Mouse (Mus musculus) MEL (cell line): ENCODE results near the gene Atg2a. TPM values are rescaled to one million over a fixed set of nuclear protein-coding genes. Genes with fewer than 3 reads are reported as not detected.

Experiments
- DNase-seq: peaks from one replicate; pipeline ENCODE4 v3.0.0; 2011; ENCODE audit warnings: low read depth, low spot score
- H3K27ac ChIP-seq: 2 replicates; pipeline ENCODE4 v1.5.1; 2012; ENCODE audit warnings: low read depth, mild to moderate bottlenecking, control low read depth, low read length, moderate library complexity; ENCODE audit not compliant: control insufficient read depth
- H3K27me3 ChIP-seq, 2 experiments: fragments of 150-350 bp in 1 of 2; sonication (generic) in 1 of 2; 2 replicates each; pipeline ENCODE4 v1.6.1; 2012; ENCODE audit warnings: low read length in 2 of 2, mild to moderate bottlenecking in 2 of 2, improper control_type of control experiment in 1 of 2, moderate library complexity in 1 of 2; ENCODE audit not compliant: insufficient read depth in 2 of 2, control insufficient read depth in 1 of 2
- H3K36me3 ChIP-seq, 2 experiments: 2 replicates each; pipeline ENCODE4 v1.6.1; 2012 to 2014; ENCODE audit warnings: low read length in 2 of 2, improper control_type of control experiment in 1 of 2, inconsistent platforms in 1 of 2, mild to moderate bottlenecking in 1 of 2; ENCODE audit not compliant: insufficient read depth in 2 of 2, control insufficient read depth in 1 of 2
- H3K4me1 ChIP-seq, 2 experiments: fragments of 150-350 bp in 1 of 2; sonication (generic) in 1 of 2; 2 replicates each; pipeline ENCODE4 v1.6.1; 2012; ENCODE audit warnings: low read length in 2 of 2, improper control_type of control experiment in 1 of 2, mild to moderate bottlenecking in 1 of 2; ENCODE audit not compliant: insufficient read depth in 2 of 2, control insufficient read depth in 1 of 2
- H3K4me3 ChIP-seq, 2 experiments: fragments of 150-350 bp in 1 of 2; sonication (generic) in 1 of 2; 2 replicates each; pipeline ENCODE4 v1.5.1; 2012; ENCODE audit warnings: low read depth in 2 of 2, low read length in 2 of 2, mild to moderate bottlenecking in 2 of 2, moderate library complexity in 2 of 2, control low read depth in 1 of 2, improper control_type of control experiment in 1 of 2; ENCODE audit not compliant: control insufficient read depth in 1 of 2, insufficient read depth in 1 of 2
- H3K79me2 ChIP-seq: 2 replicates; pipeline ENCODE4 v1.6.1; 2012; ENCODE audit warnings: mild to moderate bottlenecking, low read length, moderate library complexity; ENCODE audit not compliant: control insufficient read depth, poor library complexity, insufficient read depth
- H3K9ac ChIP-seq: 2 replicates; pipeline ENCODE4 v1.6.1; 2012; ENCODE audit warnings: low read depth, mild to moderate bottlenecking, control low read depth, low read length, moderate library complexity; ENCODE audit not compliant: control insufficient read depth, poor library complexity, severe bottlenecking
- H3K9me3 ChIP-seq: fragments of 150-350 bp; sonication (generic); replicated peaks from 2 replicates; pipeline ENCODE4 v1.6.1; 2012; ENCODE audit warnings: mild to moderate bottlenecking, low read length, improper control_type of control experiment, moderate library complexity; ENCODE audit not compliant: insufficient read depth
- BHLHE40 ChIP-seq: IDR thresholded peaks from 2 replicates; pipeline ENCODE4 v1.6.1; 2012; ENCODE audit warnings: low read depth, mild to moderate bottlenecking, inconsistent platforms, low read length, improper control_type of control experiment, borderline replicate concordance
- CHD1 ChIP-seq: IDR thresholded peaks from 2 replicates; pipeline ENCODE4 v1.6.1; 2012; ENCODE audit warnings: low read depth, mild to moderate bottlenecking, inconsistent platforms, low read length, improper control_type of control experiment
- CHD2 ChIP-seq: IDR thresholded peaks from 2 replicates; pipeline ENCODE4 v1.6.1; 2011; ENCODE audit warnings: low read length, improper control_type of control experiment
- CTCF ChIP-seq, 3 experiments: IDR thresholded peaks in 2 of 3; conservative IDR thresholded peaks in 1 of 3; 2 replicates each; pipeline ENCODE4 v1.5.1; 2011 to 2012; ENCODE audit warnings: low read length in 3 of 3, low read depth in 2 of 3, mild to moderate bottlenecking in 2 of 3, improper control_type of control experiment in 1 of 3, inconsistent platforms in 1 of 3, mixed read lengths in 1 of 3, moderate library complexity in 1 of 3; ENCODE audit not compliant: control insufficient read depth in 1 of 3, insufficient read depth in 1 of 3, poor library complexity in 1 of 3, severe bottlenecking in 1 of 3
- ELF1 ChIP-seq: IDR thresholded peaks from 2 replicates; pipeline ENCODE4 v1.6.1; 2014; ENCODE audit warnings: low read depth, mild to moderate bottlenecking, inconsistent platforms, low read length, improper control_type of control experiment, moderate library complexity
- EP300 ChIP-seq, 2 experiments: IDR thresholded peaks; 2 replicates each; pipeline ENCODE4 v1.6.1; 2011; ENCODE audit warnings: improper control_type of control experiment in 2 of 2, low read length in 2 of 2, low read depth in 1 of 2, mild to moderate bottlenecking in 1 of 2
- ETS1 ChIP-seq: IDR thresholded peaks from 2 replicates; pipeline ENCODE4 v1.6.1; 2012; ENCODE audit warnings: low read depth, mild to moderate bottlenecking, inconsistent platforms, low read length, improper control_type of control experiment, moderate library complexity
- GABPA ChIP-seq: IDR thresholded peaks from 2 replicates; pipeline ENCODE4 v1.6.1; 2012; ENCODE audit warnings: low read depth, mild to moderate bottlenecking, inconsistent platforms, low read length, improper control_type of control experiment, moderate library complexity
- GATA1 ChIP-seq: IDR thresholded peaks from 2 replicates; pipeline ENCODE4 v1.6.1; 2011; ENCODE audit warnings: low read depth, low read length, improper control_type of control experiment
- HCFC1 ChIP-seq: IDR thresholded peaks from 2 replicates; pipeline ENCODE4 v1.6.1; 2012; ENCODE audit warnings: low read depth, mild to moderate bottlenecking, inconsistent platforms, low read length, improper control_type of control experiment, moderate library complexity
- JUND ChIP-seq: IDR thresholded peaks from 2 replicates; pipeline ENCODE4 v1.6.1; 2011; ENCODE audit warnings: low read depth, mild to moderate bottlenecking, improper control_type of control experiment, low read length
- KAT2A ChIP-seq: conservative IDR thresholded peaks from 2 replicates; pipeline ENCODE4 v1.6.1; 2012; ENCODE audit warnings: low read depth, low read length, improper control_type of control experiment, inconsistent platforms
- MAFK ChIP-seq: IDR thresholded peaks from 2 replicates; pipeline ENCODE4 v1.6.1; 2011; ENCODE audit warnings: low read depth, mild to moderate bottlenecking, low read length, improper control_type of control experiment, borderline replicate concordance
- MAX ChIP-seq: IDR thresholded peaks from 2 replicates; pipeline ENCODE4 v1.6.1; 2011; ENCODE audit warnings: low read length, improper control_type of control experiment
- MAZ ChIP-seq: IDR thresholded peaks from 2 replicates; pipeline ENCODE4 v1.6.1; 2012; ENCODE audit warnings: low read depth, mild to moderate bottlenecking, inconsistent platforms, low read length, improper control_type of control experiment
- MEF2A ChIP-seq: IDR thresholded peaks from 2 replicates; pipeline ENCODE4 v1.6.1; 2014; ENCODE audit warnings: low read depth, mild to moderate bottlenecking, inconsistent platforms, low read length, improper control_type of control experiment; ENCODE audit not compliant: poor library complexity, insufficient replicate concordance, severe bottlenecking; ENCODE audit errors: extremely low read depth
- MXI1 ChIP-seq: IDR thresholded peaks from 2 replicates; pipeline ENCODE4 v1.6.1; 2011; ENCODE audit warnings: mild to moderate bottlenecking, low read depth, low read length, improper control_type of control experiment
- MYB ChIP-seq: IDR thresholded peaks from 2 replicates; pipeline ENCODE4 v1.6.1; 2011; ENCODE audit warnings: mild to moderate bottlenecking, low read depth, low read length, improper control_type of control experiment
- MYC ChIP-seq: IDR thresholded peaks from 2 replicates; pipeline ENCODE4 v1.6.1; 2011; ENCODE audit warnings: low read depth, mild to moderate bottlenecking, low read length, improper control_type of control experiment, moderate library complexity
- NELFE ChIP-seq: IDR thresholded peaks from 2 replicates; pipeline ENCODE4 v1.6.1; 2011; ENCODE audit warnings: low read depth, low read length, improper control_type of control experiment
- NRF1 ChIP-seq: IDR thresholded peaks from 2 replicates; pipeline ENCODE4 v1.6.1; 2014; ENCODE audit warnings: low read depth, mild to moderate bottlenecking, inconsistent platforms, low read length, improper control_type of control experiment, moderate library complexity; ENCODE audit not compliant: poor library complexity, insufficient read depth, severe bottlenecking
- POLR2A ChIP-seq, 2 experiments: IDR thresholded peaks; 2 replicates each; pipeline ENCODE4 v1.6.1; 2011 to 2012; ENCODE audit warnings: low read length in 2 of 2, mild to moderate bottlenecking in 2 of 2, control low read depth in 1 of 2, improper control_type of control experiment in 1 of 2, low read depth in 1 of 2, moderate library complexity in 1 of 2; ENCODE audit not compliant: control insufficient read depth in 1 of 2, insufficient read depth in 1 of 2, poor library complexity in 1 of 2
- POLR2AphosphoS2 ChIP-seq: IDR thresholded peaks from 2 replicates; pipeline ENCODE4 v1.6.1; 2011; ENCODE audit warnings: low read length, improper control_type of control experiment
- POLR2AphosphoS5 ChIP-seq: IDR thresholded peaks from 2 replicates; pipeline ENCODE4 v1.6.1; 2012; ENCODE audit warnings: low read depth, borderline replicate concordance, mild to moderate bottlenecking, inconsistent platforms, low read length, moderate library complexity, mixed read lengths
- RAD21 ChIP-seq: IDR thresholded peaks from 2 replicates; pipeline ENCODE4 v1.6.1; 2011; ENCODE audit warnings: mild to moderate bottlenecking, low read depth, low read length, improper control_type of control experiment
- RCOR1 ChIP-seq: IDR thresholded peaks from 2 replicates; pipeline ENCODE4 v1.6.1; 2012; ENCODE audit warnings: low read depth, mild to moderate bottlenecking, inconsistent platforms, low read length, improper control_type of control experiment
- SIN3A ChIP-seq: IDR thresholded peaks from 2 replicates; pipeline ENCODE4 v1.6.1; 2012; ENCODE audit warnings: low read length, improper control_type of control experiment, inconsistent platforms
- SMC3 ChIP-seq: IDR thresholded peaks from 2 replicates; pipeline ENCODE4 v1.6.1; 2011; ENCODE audit warnings: low read depth, low read length, improper control_type of control experiment
- TAL1 ChIP-seq: IDR thresholded peaks from 2 replicates; pipeline ENCODE4 v1.6.1; 2012; ENCODE audit warnings: mild to moderate bottlenecking, inconsistent platforms, low read length, moderate library complexity, mixed read lengths
- TBP ChIP-seq: IDR thresholded peaks from 2 replicates; pipeline ENCODE4 v1.8.0; 2011; ENCODE audit warnings: low read depth, low read length, improper control_type of control experiment
- TCF12 ChIP-seq: IDR thresholded peaks from 2 replicates; pipeline ENCODE4 v1.6.1; 2014; ENCODE audit warnings: low read depth, mild to moderate bottlenecking, inconsistent platforms, low read length, improper control_type of control experiment, moderate library complexity
- UBTF ChIP-seq: IDR thresholded peaks from 2 replicates; pipeline ENCODE4 v1.6.1; 2012; ENCODE audit warnings: low read depth, mild to moderate bottlenecking, inconsistent platforms, low read length, improper control_type of control experiment, moderate library complexity, borderline replicate concordance; ENCODE audit not compliant: insufficient read depth
- USF1 ChIP-seq: IDR thresholded peaks from 2 replicates; pipeline ENCODE4 v1.6.1; 2014; ENCODE audit warnings: low read depth, mild to moderate bottlenecking, inconsistent platforms, low read length, improper control_type of control experiment, moderate library complexity
- USF2 ChIP-seq, 2 experiments: IDR thresholded peaks; 2 replicates each; pipeline ENCODE4 v1.6.1; 2011 to 2012; ENCODE audit warnings: improper control_type of control experiment in 2 of 2, low read length in 2 of 2, borderline replicate concordance in 1 of 2, inconsistent platforms in 1 of 2, low read depth in 1 of 2, mild to moderate bottlenecking in 1 of 2; ENCODE audit not compliant: insufficient read depth in 1 of 2
- ZC3H11A ChIP-seq: IDR thresholded peaks from 2 replicates; pipeline ENCODE4 v1.6.1; 2012; ENCODE audit warnings: low read depth, mild to moderate bottlenecking, inconsistent platforms, low read length, improper control_type of control experiment
- ZKSCAN1 ChIP-seq: IDR thresholded peaks from 2 replicates; pipeline ENCODE4 v1.6.1; 2012; ENCODE audit warnings: low read depth, mild to moderate bottlenecking, inconsistent platforms, low read length, improper control_type of control experiment, moderate library complexity
- ZMIZ1 ChIP-seq: IDR thresholded peaks from 2 replicates; pipeline ENCODE4 v1.6.1; 2012; ENCODE audit warnings: low read depth, mild to moderate bottlenecking, inconsistent platforms, low read length, improper control_type of control experiment, moderate library complexity
- ZNF384 ChIP-seq: IDR thresholded peaks from 2 replicates; pipeline ENCODE4 v1.6.1; 2012; ENCODE audit warnings: low read depth, mild to moderate bottlenecking, inconsistent platforms, low read length, improper control_type of control experiment
- polyA plus RNA-seq, 2 experiments: library from polyadenylated mRNA; stranded (reverse) in 1 of 2; unstranded in 1 of 2; fragments of >175 nt in 1 of 2; fragments of >200 nt in 1 of 2; gene quantifications; 2 replicates each; pipeline versions ENCODE4 v1.2.1 to v1.2.4; 2012; ENCODE audit warnings: low replicate concordance in 2 of 2, low read depth in 1 of 2; ENCODE audit not compliant: insufficient read length in 2 of 2, insufficient read depth in 1 of 2, missing spikeins in 1 of 2
- total RNA-seq: library from RNA; depleted of rRNA; stranded (reverse); fragments of 300-350 nt; gene quantifications from 2 replicates; pipeline ENCODE4 v1.2.3, GENCODE M21; 2012

Gene Atg2a
- total and polyA plus RNA-seq, 3 experiments = 7.9 to 21.7 TPM; not detected in 1

DNA sequence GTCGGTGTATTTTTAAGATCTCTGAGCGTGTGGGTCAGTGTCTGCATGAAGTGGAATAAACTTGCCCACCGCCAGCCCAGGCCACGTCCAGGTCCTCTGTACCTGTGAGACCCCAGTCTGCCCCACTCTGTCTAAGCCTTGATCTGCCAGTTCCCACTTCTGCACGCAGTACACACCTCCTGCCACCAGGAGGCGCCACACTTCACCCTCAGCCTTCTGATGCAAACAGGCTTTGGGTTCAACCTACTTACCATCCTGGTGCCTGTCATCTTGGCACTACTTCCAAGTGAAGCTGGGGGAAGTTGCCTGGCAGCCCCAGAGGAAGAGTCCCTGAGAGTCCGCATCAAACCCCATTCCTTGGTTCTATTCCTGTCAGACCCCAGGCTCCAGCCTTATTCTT lies 20.8 kb downstream of the Atg2a start:
- Histone ChIP-seq H3K27me3 (no peaks in the 10 kb centered on the region), H3K4me1 (no peaks in the 10 kb centered on the region), H3K9ac (no peak overlapping the region), H3K9me3 (no peaks in the 10 kb centered on the region), H3K27ac (no peak overlapping the region), H3K36me3 (peaks cover 0 to 2% of the 10 kb centered on the region in 2 experiments; a peak in 1 of 4 replicates), H3K4me3 (no peak overlapping the region), H3K79me2 (no peaks in the 10 kb centered on the region)
- DNase-seq = peak; percentile 82
- TF ChIP-seq CHD2 (no peak), BHLHE40 (no peak), RCOR1 (no peak), CTCF (IDR thresholded peaks at IDR 0.05 in 2 of 3, conservative IDR thresholded peaks at IDR 0.05 in 1 of 3; ENCODE audit: control insufficient read depth in 1 of 3, insufficient read depth in 1 of 3, low read depth in 2 of 3, low read length in 3 of 3, poor library complexity in 1 of 3, severe bottlenecking in 1 of 3) (peak; percentile 96 to 99 (median 96)), CHD1 (no peak), HCFC1 (0 out of 2 replicates have a peak, but pooled peaks have one; percentile 32), POLR2AphosphoS5 (no peak), USF2 (IDR thresholded peaks at IDR 0.05; ENCODE audit: borderline replicate concordance in 1 of 2, insufficient read depth in 1 of 2, low read depth in 1 of 2, low read length in 2 of 2) (no peak), MAFK (no peak), ZNF384 (0 out of 2 replicates have a peak, but pooled peaks have one; percentile 24), ELF1 (no peak), MEF2A (no peak), MAX (no peak), POLR2A (IDR thresholded peaks at IDR 0.05; ENCODE audit: control insufficient read depth in 1 of 2, insufficient read depth in 1 of 2, low read depth in 1 of 2, low read length in 2 of 2, poor library complexity in 1 of 2) (no peak), UBTF (no peak), MYB (no peak), USF1 (no peak), RAD21 (peak; percentile 73), SIN3A (peak; percentile 62; the same call in 1 of the 2 replicates), KAT2A (no peak), MYC (no peak), GATA1 (no peak), SMC3 (peak; percentile 96), TBP (no peak), ETS1 (no peak), ZMIZ1 (no peak), MAZ (0 out of 2 replicates have a peak, but pooled peaks have one; percentile 32), NELFE (no peak), TCF12 (no peak), ZKSCAN1 (no peak), POLR2AphosphoS2 (no peak), TAL1 (no peak), MXI1 (no peak), ZC3H11A (peak; percentile 82), EP300 (IDR thresholded peaks at IDR 0.05; ENCODE audit: low read depth in 1 of 2, low read length in 2 of 2) (no peak), JUND (no peak), NRF1 (no peak), GABPA (no peak)
